Mouse (Mus musculus) erythroblast, adult 5-6 weeks (primary cell): Measurements from ENCODE around the gene Olfr211. TPM values are rescaled to one million over a fixed set of nuclear protein-coding genes. Genes with fewer than 3 reads are reported as not detected.

ENCODE experiments used
- total RNA-seq, 2 experiments: library from RNA; stranded (forward) in 1 of 2; stranded (reverse) in 1 of 2; fragments of 150-400 nt in 1 of 2; fragments of 200-764, 138-1000 nt in 1 of 2; gene quantifications; 2 replicates each; pipeline versions ENCODE4 v1.2.3 to v1.2.4; 2015 to 2017; ENCODE audit warnings: low replicate concordance in 2 of 2

The Olfr211 gene
- total RNA-seq, 2 experiments from 2014 or later = not detected

Other genes starting within 250 kb of the Olfr211 start
- gene Zfand4, start 224.9 kb upstream of the Olfr211 start, total RNA-seq (2015; ENCODE audit: low replicate concordance) = 3.8 and 17.6 TPM in 2 replicates
- gene Zfand4, start 224.9 kb upstream of the Olfr211 start, total RNA-seq (2017; ENCODE audit: low replicate concordance) = 8.4 and 25.7 TPM in 2 replicates
- 546 and 733 TPM in 2 replicates for gene March8, start 151.1 kb upstream of the Olfr211 start, total RNA-seq (2015; ENCODE audit: low replicate concordance)
- 1,003 and 1,028 TPM in 2 replicates for gene March8, start 151.1 kb upstream of the Olfr211 start, total RNA-seq (2017; ENCODE audit: low replicate concordance)
- gene Alox5, start 27.9 kb upstream of the Olfr211 start, total RNA-seq (2015; ENCODE audit: low replicate concordance) = 29.6 and 33.4 TPM in 2 replicates
- gene Alox5, start 27.9 kb upstream of the Olfr211 start, total RNA-seq (2017; ENCODE audit: low replicate concordance) = 16.6 and 19.0 TPM in 2 replicates
- not detected in 2 replicates for gene Olfr212, start 17.4 kb downstream of the Olfr211 start, total RNA-seq (2015; ENCODE audit: low replicate concordance)
- not detected in 2 replicates for gene Olfr212, start 17.4 kb downstream of the Olfr211 start, total RNA-seq (2017; ENCODE audit: low replicate concordance)
- not detected in 2 replicates for gene Olfr213, start 49.4 kb downstream of the Olfr211 start, total RNA-seq (2015; ENCODE audit: low replicate concordance)
- 0.14 and 0.43 TPM in 2 replicates for gene Olfr213, start 49.4 kb downstream of the Olfr211 start, total RNA-seq (2017; ENCODE audit: low replicate concordance)
- not detected in 2 replicates for gene Gm5580, start 62.0 kb downstream of the Olfr211 start, total RNA-seq (2015; ENCODE audit: low replicate concordance)
- not detected in 2 replicates for gene Gm5580, start 62.0 kb downstream of the Olfr211 start, total RNA-seq (2017; ENCODE audit: low replicate concordance)
- gene Olfr214, start 65.1 kb downstream of the Olfr211 start, total RNA-seq (2015; ENCODE audit: low replicate concordance) = not detected in 2 replicates
- not detected in 2 replicates for gene Olfr214, start 65.1 kb downstream of the Olfr211 start, total RNA-seq (2017; ENCODE audit: low replicate concordance)
- not detected in 2 replicates for gene Olfr215, start 95.1 kb downstream of the Olfr211 start, total RNA-seq (2015; ENCODE audit: low replicate concordance)
- gene Olfr215, start 95.1 kb downstream of the Olfr211 start, total RNA-seq (2017; ENCODE audit: low replicate concordance) = not detected in 2 replicates
- gene Zfp422, start 139.9 kb downstream of the Olfr211 start, total RNA-seq (2015; ENCODE audit: low replicate concordance) = 18.6 and 21.1 TPM in 2 replicates
- 3.9 and 8.5 TPM in 2 replicates for gene Zfp422, start 139.9 kb downstream of the Olfr211 start, total RNA-seq (2017; ENCODE audit: low replicate concordance)
- gene Depp1, start 161.5 kb downstream of the Olfr211 start, total RNA-seq (2015; ENCODE audit: low replicate concordance) = not detected in 2 replicates
- gene Depp1, start 161.5 kb downstream of the Olfr211 start, total RNA-seq (2017; ENCODE audit: low replicate concordance) = 0.77 TPM in 1 of 2 replicates, not detected in the other
- 18.6 and 21.1 TPM in 2 replicates for gene Rassf4, start 184.9 kb downstream of the Olfr211 start, total RNA-seq (2015; ENCODE audit: low replicate concordance)
- 9.5 and 13.4 TPM in 2 replicates for gene Rassf4, start 184.9 kb downstream of the Olfr211 start, total RNA-seq (2017; ENCODE audit: low replicate concordance)
- 0.42 TPM in 1 of 2 replicates, not detected in the other for gene Tmem72, start 227.8 kb downstream of the Olfr211 start, total RNA-seq (2015; ENCODE audit: low replicate concordance)
- 0.09 and 0.56 TPM in 2 replicates for gene Tmem72, start 227.8 kb downstream of the Olfr211 start, total RNA-seq (2017; ENCODE audit: low replicate concordance)